29 mouse cellular contexts compared by ENCODE assay signal in genomic region chr17:15898689-15899419, GRCm38 (mm10).
DNase-seq lines count a peak whose midpoint lies in the region; ATAC-seq lines count a peak whose summit lies in the region.
"Had no signal": no experiment of that assay in that cellular context is flagged by ENCODE, and none has a peak within 500 bp of the region (broad histone marks: within the 10 kb centered on the region; RNA-seq: fewer than 3 reads in every experiment).

No protein-coding gene starts in this region.

- H3K9ac ChIP-seq in hindbrain, embryonic 11.5 days (ENCODE audit: low read depth, low read length) = no peak overlapping the region
- no peak overlapping the region for H3K9ac ChIP-seq in neural tube, embryonic 11.5 days (ENCODE audit: low read length)
- no peak overlapping the region for H3K9ac ChIP-seq in hindbrain, embryonic 16.5 days (ENCODE audit: low read depth, low read length)
- H3K9ac ChIP-seq in neural tube, embryonic 15.5 days (replicated peaks) = no peak overlapping the region
- H3K9ac ChIP-seq: embryonic facial prominence, embryonic 13.5 days; forebrain, embryonic 13.5 days; heart, embryonic 13.5 days; kidney, embryonic 15.5 days; limb, embryonic 13.5 days; liver, embryonic 13.5 days had no signal

- no peaks in the 10 kb centered on the region for H3K27me3 ChIP-seq in hindbrain, embryonic 11.5 days (ENCODE audit: control insufficient read depth, insufficient read depth, low read length)
- no peaks in the 10 kb centered on the region for H3K27me3 ChIP-seq in hindbrain, embryonic 10.5 days (ENCODE audit: insufficient read depth, poor library complexity, severe bottlenecking)
- H3K27me3 ChIP-seq in neural tube, embryonic 11.5 days (ENCODE audit: control insufficient read depth, insufficient read depth, low read length) = no peaks in the 10 kb centered on the region
- no peaks in the 10 kb centered on the region for H3K27me3 ChIP-seq in hindbrain, embryonic 16.5 days (replicated peaks; ENCODE audit: control insufficient read depth, insufficient read depth, low read length)
- H3K27me3 ChIP-seq in neural tube, embryonic 15.5 days (replicated peaks) = no peaks in the 10 kb centered on the region
- H3K27me3 ChIP-seq: embryonic facial prominence, embryonic 13.5 days; forebrain, embryonic 13.5 days; heart, embryonic 13.5 days; kidney, embryonic 15.5 days; limb, embryonic 13.5 days; liver, embryonic 13.5 days had no signal

- H3K36me3 ChIP-seq in hindbrain, embryonic 11.5 days (ENCODE audit: control insufficient read depth, insufficient read depth, low read length) = no peaks in the 10 kb centered on the region
- H3K36me3 ChIP-seq in hindbrain, embryonic 10.5 days = no peaks in the 10 kb centered on the region
- no peaks in the 10 kb centered on the region for H3K36me3 ChIP-seq in neural tube, embryonic 11.5 days (ENCODE audit: control insufficient read depth, insufficient read depth, low read length)
- H3K36me3 ChIP-seq in hindbrain, embryonic 16.5 days (ENCODE audit: control insufficient read depth, insufficient read depth, low read length) = no peaks in the 10 kb centered on the region
- H3K36me3 ChIP-seq in neural tube, embryonic 15.5 days = no peaks in the 10 kb centered on the region
- H3K36me3 ChIP-seq: embryonic facial prominence, embryonic 13.5 days; heart, embryonic 13.5 days; kidney, embryonic 15.5 days; limb, embryonic 13.5 days; liver, embryonic 13.5 days had no signal

- H3K9me3 ChIP-seq in hindbrain, embryonic 11.5 days (ENCODE audit: control insufficient read depth, low read length) = no peaks in the 10 kb centered on the region
- no peaks in the 10 kb centered on the region for H3K9me3 ChIP-seq in hindbrain, embryonic 10.5 days
- no peaks in the 10 kb centered on the region for H3K9me3 ChIP-seq in neural tube, embryonic 11.5 days (ENCODE audit: control insufficient read depth, low read length)
- H3K9me3 ChIP-seq in hindbrain, embryonic 16.5 days (ENCODE audit: control insufficient read depth, low read length) = no peaks in the 10 kb centered on the region
- H3K9me3 ChIP-seq in neural tube, embryonic 15.5 days (replicated peaks) = no peaks in the 10 kb centered on the region
- H3K9me3 ChIP-seq: embryonic facial prominence, embryonic 13.5 days; forebrain, embryonic 13.5 days; heart, embryonic 13.5 days; kidney, embryonic 15.5 days; limb, embryonic 13.5 days; liver, embryonic 13.5 days had no signal

- 73% methylated on average over 7 of the region's 7 CpGs for WGBS in hindbrain, embryonic 11.5 days
- 76% methylated on average over 7 of the region's 7 CpGs for WGBS in hindbrain, embryonic 10.5 days
- WGBS in neural tube, embryonic 11.5 days = 68% methylated on average over 7 of the region's 7 CpGs
- WGBS in hindbrain, embryonic 16.5 days = 42% methylated on average over 7 of the region's 7 CpGs
- 39% methylated on average over 7 of the region's 7 CpGs for WGBS in neural tube, embryonic 15.5 days

- peak; percentile 85 for ATAC-seq in hindbrain, embryonic 11.5 days (ENCODE audit: low FRiP score)
- peak; percentile 58 for ATAC-seq in neural tube, embryonic 11.5 days (ENCODE audit: insufficient read depth, low FRiP score, low TSS enrichment)
- 0 out of 2 replicates have a peak, but pooled peaks have one; percentile 48 for ATAC-seq in hindbrain, embryonic 16.5 days
- ATAC-seq in neural tube, embryonic 15.5 days (ENCODE audit: low FRiP score) = peak; percentile 38; the same call in 1 of the 2 replicates
- ATAC-seq: forebrain, embryonic 13.5 days had no signal

- H3K4me3 ChIP-seq in hindbrain, embryonic 11.5 days (ENCODE audit: low read depth, low read length) = no peak overlapping the region
- H3K4me3 ChIP-seq in hindbrain, embryonic 10.5 days = no peak overlapping the region
- H3K4me3 ChIP-seq in neural tube, embryonic 11.5 days (ENCODE audit: low read depth, low read length) = no peak overlapping the region
- no peak overlapping the region for H3K4me3 ChIP-seq in hindbrain, embryonic 16.5 days (ENCODE audit: low read length)
- H3K4me3 ChIP-seq in neural tube, embryonic 15.5 days (replicated peaks) = no peak overlapping the region
- H3K4me3 ChIP-seq: embryonic facial prominence, embryonic 13.5 days; erythroblast, embryonic 14.5 days; forebrain, embryonic 13.5 days; heart, embryonic 13.5 days; kidney, embryonic 15.5 days; limb, embryonic 13.5 days; liver, embryonic 13.5 days had no signal

- H3K4me1 ChIP-seq in hindbrain, embryonic 11.5 days (replicated peaks; ENCODE audit: control insufficient read depth, insufficient read depth, low read length) = no peaks in the 10 kb centered on the region
- peaks cover 10% of the 10 kb centered on the region for H3K4me1 ChIP-seq in hindbrain, embryonic 10.5 days (replicated peaks)
- no peaks in the 10 kb centered on the region for H3K4me1 ChIP-seq in neural tube, embryonic 11.5 days (ENCODE audit: control insufficient read depth, insufficient read depth, low read length)
- H3K4me1 ChIP-seq in hindbrain, embryonic 16.5 days (ENCODE audit: control insufficient read depth, insufficient read depth, low read depth, low read length) = no peaks in the 10 kb centered on the region
- H3K4me1 ChIP-seq in neural tube, embryonic 15.5 days = 0 out of 2 replicates have a peak, but pooled peaks cover 2% of the 10 kb centered on the region
- H3K4me1 ChIP-seq: embryonic facial prominence, embryonic 13.5 days; heart, embryonic 13.5 days; kidney, embryonic 15.5 days; limb, embryonic 13.5 days; liver, embryonic 13.5 days had no signal

- H3K27ac ChIP-seq in hindbrain, embryonic 11.5 days (ENCODE audit: low read depth, low read length) = no peak overlapping the region
- H3K27ac ChIP-seq in hindbrain, embryonic 10.5 days = no peak overlapping the region
- H3K27ac ChIP-seq in neural tube, embryonic 11.5 days (ENCODE audit: low read depth, low read length) = no peak overlapping the region
- no peak overlapping the region for H3K27ac ChIP-seq in hindbrain, embryonic 16.5 days (ENCODE audit: low read depth, low read length)
- no peak overlapping the region for H3K27ac ChIP-seq in neural tube, embryonic 15.5 days (replicated peaks)
- H3K27ac ChIP-seq: embryonic facial prominence, embryonic 13.5 days; forebrain, embryonic 13.5 days; heart, embryonic 13.5 days; kidney, embryonic 15.5 days; limb, embryonic 13.5 days; liver, embryonic 13.5 days had no signal

- no peak for DNase-seq in hindbrain, embryonic 11.5 days (ENCODE audit: low spot score)
- DNase-seq in hindbrain, embryonic 10.5 days (ENCODE audit: low spot score) = no peak
- DNase-seq in neural tube, embryonic 11.5 days (ENCODE audit: low spot score) = no peak
- DNase-seq in neural tube, embryonic 10.5 days (ENCODE audit: extremely low spot score, low spot score) = no peak
- DNase-seq in spleen, adult 18-20 months = no peak
- DNase-seq in ovary, postnatal 14 days (ENCODE audit: low spot score) = no peak
- DNase-seq: adrenal gland, postnatal 36 days; cerebellum, adult 11 months; cerebellum, postnatal 14 days; gastrocnemius, postnatal 10 days; heart, adult 11 months; heart, postnatal 14 days; kidney, adult 11 months; kidney, postnatal 36 days; layer of hippocampus, postnatal 36 days; liver, embryonic 13.5 days; lung, adult 2 months; lung, postnatal 14 days; right cerebral cortex, adult 18-20 months; thymus, adult 18-20 months; thymus, postnatal 36 days had no signal

- H3K4me2 ChIP-seq in hindbrain, embryonic 11.5 days (replicated peaks; ENCODE audit: low read depth, low read length) = no peak overlapping the region
- no peak overlapping the region for H3K4me2 ChIP-seq in neural tube, embryonic 11.5 days (ENCODE audit: low read depth)
- no peak overlapping the region for H3K4me2 ChIP-seq in hindbrain, embryonic 16.5 days (ENCODE audit: low read length)
- no peak overlapping the region for H3K4me2 ChIP-seq in neural tube, embryonic 15.5 days
- H3K4me2 ChIP-seq: embryonic facial prominence, embryonic 13.5 days; forebrain, embryonic 13.5 days; heart, embryonic 13.5 days; kidney, embryonic 15.5 days; limb, embryonic 13.5 days; liver, embryonic 13.5 days had no signal
